Mouse (Mus musculus) frontal cortex, adult 2 months (tissue): Measurements from ENCODE around the gene Cenpe. TPM values are rescaled to one million over a fixed set of nuclear protein-coding genes. Genes with fewer than 3 reads are reported as not detected.
"Not testable (repeated sequence)": the region's sequence is repeated elsewhere in the genome, so short reads cannot be mapped to it uniquely, and the experiment has no call there.

Source experiments
- DNase-seq, 2 experiments: peaks; one replicate each; pipeline ENCODE4 v3.0.0; 2022; ENCODE audit warnings: low spot score in 1 of 2; ENCODE audit errors: extremely low spot score in 1 of 2
- polyA plus RNA-seq: library from polyadenylated mRNA; depleted of rRNA; stranded (reverse); fragments of >200 nt; gene quantifications from 2 replicates; pipeline ENCODE4 v1.2.3, GENCODE M21; 2012; rRNA removed

Cenpe gene
- 0.48 and 0.86 TPM in 2 replicates for polyA plus RNA-seq

GRCm38 (mm10) chr3:135211805-135212657 is at the start of gene Cenpe:
Cenpe (plus strand) TSS chr3:135212537.
- peak; percentile 35 to 91 for DNase-seq

- DNase-seq, result no peak
These were observed 40.4 kb upstream of the Cenpe start for GRCm38 (mm10) chr3:135171898-135172446.

GRCm38 (mm10) chr3:135191861-135192260 is 20.5 kb upstream of the Cenpe start:
- no peak for DNase-seq

GRCm38 (mm10) chr3:135198051-135198450 is 14.3 kb upstream of the Cenpe start:
- not testable (repeated sequence) for DNase-seq

- DNase-seq, result no peak
These were observed 11.7 kb upstream of the Cenpe start for GRCm38 (mm10) chr3:135200409-135201303.

GRCm38 (mm10) chr3:135206621-135207020 is 5.7 kb upstream of the Cenpe start:
- DNase-seq, result peak in 1 of 2 experiments; percentile 50

GRCm38 (mm10) chr3:135212658-135213350 is 467 bp downstream of the Cenpe start:
- DNase-seq, result no peak

GRCm38 (mm10) chr3:135232058-135232457 is 19.7 kb downstream of the Cenpe start:
- no peak for DNase-seq

GRCm38 (mm10) chr3:135232462-135232861 is 20.1 kb downstream of the Cenpe start:
- DNase-seq, result no peak

- peak in 1 of 2 experiments; percentile 30 for DNase-seq
These were observed 33.4 kb downstream of the Cenpe start for GRCm38 (mm10) chr3:135245733-135246132.

GRCm38 (mm10) chr3:135246828-135247227 is 34.5 kb downstream of the Cenpe start:
- DNase-seq, result no peak

- no peak for DNase-seq
These were observed 36.8 kb downstream of the Cenpe start for GRCm38 (mm10) chr3:135249104-135249503.

GRCm38 (mm10) chr3:135251825-135252224 is 39.5 kb downstream of the Cenpe start:
- DNase-seq, result no peak

GRCm38 (mm10) chr3:135254784-135255183 is 42.4 kb downstream of the Cenpe start:
- no peak for DNase-seq

- DNase-seq, result peak in 1 of 2 experiments; percentile 9
These were observed 46.6 kb downstream of the Cenpe start for GRCm38 (mm10) chr3:135258919-135259318.

- no peak for DNase-seq
These were observed 47.9 kb downstream of the Cenpe start for GRCm38 (mm10) chr3:135260233-135260632.

- DNase-seq, result no peak
These were observed 56.3 kb downstream of the Cenpe start for GRCm38 (mm10) chr3:135268616-135269015.

GRCm38 (mm10) chr3:135269391-135269990 is 57.2 kb downstream of the Cenpe start:
- no peak for DNase-seq

- DNase-seq, result no peak
These were observed 60.3 kb downstream of the Cenpe start for GRCm38 (mm10) chr3:135272627-135273026.

GRCm38 (mm10) chr3:135273047-135273446 is 60.7 kb downstream of the Cenpe start:
- DNase-seq, result no peak
